Mouse (Mus musculus): ENCODE measurements around the gene Emilin2.

DNA sequence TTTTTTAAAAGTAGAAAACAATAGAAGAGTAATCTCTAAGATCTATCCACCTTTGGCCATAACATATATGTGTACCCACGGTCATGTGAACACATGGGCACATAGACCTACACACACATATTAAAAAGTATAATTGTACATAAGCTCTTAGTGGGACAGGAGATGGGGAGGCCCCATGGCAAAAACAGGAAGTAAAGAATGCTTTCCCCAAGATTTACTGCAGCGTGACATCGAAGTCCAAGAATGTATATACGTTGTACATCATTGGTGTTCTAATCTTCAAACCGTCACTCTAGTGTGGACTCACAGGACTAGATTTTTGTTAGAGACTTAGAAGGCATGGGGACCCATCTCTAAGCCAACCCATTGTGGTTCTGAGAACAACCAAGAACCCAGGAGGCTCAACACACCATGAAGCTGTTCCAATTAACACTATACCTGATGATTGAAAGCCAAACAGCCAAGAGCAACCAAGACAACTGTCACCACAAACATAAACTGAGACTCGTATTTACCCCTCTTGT lies 19.8 kb downstream of the Emilin2 start:
- TF ChIP-seq CTCF (IDR thresholded peaks at IDR 0.05; ENCODE audit: extremely low read depth, insufficient read length, insufficient replicate concordance, low read depth, low read length) = no peak
- TF ChIP-seq POLR2A (IDR thresholded peaks at IDR 0.05; ENCODE audit: low read depth, low read length) = no peak

All from small intestine, adult 2 months (tissue).